In genomic region chrX:145454828-145455227, GRCm38 (mm10) we compare ENCODE assay signal across 15 mouse cellular contexts. TPM values are rescaled to one million over a fixed set of nuclear protein-coding genes. Genes with fewer than 3 reads are reported as not detected.
DNase-seq lines count a peak whose midpoint lies in the region; ATAC-seq and TF ChIP-seq lines count a peak whose summit lies in the region.
"Had no signal": no experiment of that assay in that cellular context is flagged by ENCODE, and none has a peak within 500 bp of the region (broad histone marks: within the 10 kb centered on the region; RNA-seq: fewer than 3 reads in every experiment).

No protein-coding gene starts in this region.

- no peak overlapping the region for H3K27ac ChIP-seq in kidney, adult 2 months (ENCODE audit: insufficient read depth, low read depth, low read length)
- H3K27ac ChIP-seq: heart, adult 2 months; limb, embryonic 12.5 days had no signal

- WGBS in kidney, adult 2 months, result 68% methylated on average over 4 of the region's 4 CpGs

- H3K4me3 ChIP-seq in kidney, adult 2 months (ENCODE audit: insufficient read depth, low read depth, low read length), result no peak overlapping the region
- H3K4me3 ChIP-seq: heart, adult 2 months; limb, embryonic 12.5 days had no signal

- no peak for DNase-seq in frontal cortex, postnatal 25 days (ENCODE audit: low spot score in 2 of 2)
- DNase-seq in kidney, adult 2 months, result peak; percentile 1
- DNase-seq in kidney, adult 18-20 months, result no peak
- peak; percentile 5 for DNase-seq in right cerebral cortex, adult 18-20 months
- no peak for DNase-seq in right cerebral cortex, postnatal 25 days
- DNase-seq: heart, adult 2 months; kidney, postnatal 10 days; lung, adult 18-20 months; lung, postnatal 4 days; right cerebral cortex, postnatal 14 days; thymus, adult 18-20 months had no signal

- peak; percentile 31; the same call in 1 of the 2 replicates for ATAC-seq in frontal cortex, adult (ENCODE audit: low TSS enrichment)
- ATAC-seq in activated CD4-positive, CD25-positive, alpha-beta regulatory T cell, adult 4 months, result no peak
- ATAC-seq: inflammation-experienced regulatory T-cells, adult 6 months had no signal

- H3K4me1 ChIP-seq in kidney, adult 2 months (ENCODE audit: control insufficient read depth, insufficient read depth, low read length), result no peaks in the 10 kb centered on the region; the same call in 1 of the 2 replicates
- H3K4me1 ChIP-seq: limb, embryonic 12.5 days had no signal

- no peaks in the 10 kb centered on the region for H3K27me3 ChIP-seq in kidney, adult 2 months (replicated peaks; ENCODE audit: control insufficient read depth, insufficient read depth, low read length)
- H3K27me3 ChIP-seq: limb, embryonic 12.5 days had no signal

- TF ChIP-seq CTCF in kidney, adult 2 months (conservative IDR thresholded peaks at IDR 0.05; ENCODE audit: insufficient read depth, insufficient read length, low read depth, low read length), result no peak

- no peak for TF ChIP-seq POLR2A in kidney, adult 2 months (IDR thresholded peaks at IDR 0.05; ENCODE audit: low read depth, low read length)

- no peaks in the 10 kb centered on the region for H3K36me3 ChIP-seq in kidney, adult 2 months (ENCODE audit: control insufficient read depth, insufficient read depth, low read length)

RNA-seq across cellular contexts. Expression of gene Amot, which starts 50.2 kb away (rescaled TPM):
- polyA plus RNA-seq in kidney, adult 2 months (2012; rRNA removed), result 23.4 and 24.6 TPM in 2 replicates
- polyA plus RNA-seq in activated CD4-positive, CD25-positive, alpha-beta regulatory T cell, adult 4 months (2017; shearing (Covaris generic)), result under 1 TPM in 1 of 2 experiments, not detected in 1; 0.14 TPM

Comparison
In these comparisons a context has a peak if more than half of its experiments do, and no peak if none do; other contexts are left out.
1. DNase-seq: peak in kidney, adult 2 months (single experiment) and right cerebral cortex, adult 18-20 months (single experiment); none in frontal cortex, postnatal 25 days (0 of 2), kidney, adult 18-20 months (single experiment) and right cerebral cortex, postnatal 25 days (single experiment).
2. RNA of gene Amot, which starts 50.2 kb away (polyA plus RNA-seq): 23.4 to 24.6 TPM in kidney, adult 2 months; 0.14 TPM in activated CD4-positive, CD25-positive, alpha-beta regulatory T cell, adult 4 months; every median in the first group is over 10 times any median in the second.